Mouse (Mus musculus) embryonic fibroblast, embryonic 13.5 days (primary cell): ENCODE measurements around the gene Zswim4.

Experiments used
- CTCF ChIP-seq: IDR thresholded peaks from 2 replicates; pipeline ENCODE4 v1.5.1; 2011; ENCODE audit warnings: mild to moderate bottlenecking, control low read depth, low read length, moderate library complexity, borderline replicate concordance; ENCODE audit not compliant: insufficient read depth
- POLR2A ChIP-seq: IDR thresholded peaks from 2 replicates; pipeline ENCODE4 v1.6.1; 2011; ENCODE audit warnings: low read depth, mild to moderate bottlenecking, control low read depth, low read length, moderate library complexity

DNA sequence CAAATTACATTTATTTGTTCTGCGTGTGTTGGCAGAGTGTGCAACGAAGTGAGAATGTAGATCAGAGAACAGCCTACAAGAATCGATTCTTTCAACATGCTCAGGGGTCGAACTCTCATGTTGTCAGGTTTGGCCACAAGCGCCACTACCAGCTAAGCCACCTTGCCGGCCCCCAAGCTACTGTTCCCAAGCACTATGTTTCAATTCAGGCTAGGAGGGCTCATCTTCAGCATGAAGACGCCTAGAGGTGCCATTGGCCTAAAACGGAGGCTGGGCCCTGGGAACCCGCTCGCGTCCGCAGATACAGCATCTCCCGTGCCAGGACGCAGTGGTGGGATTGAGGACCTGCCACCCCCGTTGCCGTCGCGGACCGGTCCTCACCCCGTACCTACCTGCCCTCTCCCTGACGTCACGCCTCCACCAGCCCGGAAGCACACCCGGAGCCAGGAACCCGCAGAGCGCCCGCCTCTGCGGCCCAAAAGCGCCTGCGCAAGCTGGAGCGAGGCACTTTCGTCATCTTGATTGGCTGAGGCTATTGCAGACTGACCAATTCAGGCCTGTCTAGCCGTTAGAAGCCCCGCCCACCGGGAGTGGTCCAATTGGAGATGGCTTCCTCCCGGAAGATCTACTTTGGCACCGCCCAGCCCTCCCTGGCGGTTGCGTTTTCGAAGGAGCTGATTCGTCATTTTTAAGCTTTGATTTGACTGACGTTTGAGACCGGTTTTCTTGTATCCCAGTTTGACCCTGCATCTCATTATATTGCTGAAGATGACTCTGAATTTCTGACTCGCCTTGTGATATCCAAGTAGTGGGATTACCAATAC is 33.3 kb upstream of the Zswim4 start, which contains the start of gene Ccdc130:
- no peak for TF ChIP-seq CTCF
- TF ChIP-seq POLR2A: peak; percentile 92
